In genomic region chr8:111735791-111736190, GRCm38 (mm10) we compare ENCODE assay signal across 10 mouse cellular contexts. TPM values are rescaled to one million over a fixed set of nuclear protein-coding genes. Genes with fewer than 3 reads are reported as not detected.
DNase-seq lines count a peak whose midpoint lies in the region; ATAC-seq and TF ChIP-seq lines count a peak whose summit lies in the region.
"Had no signal": no experiment of that assay in that cellular context is flagged by ENCODE, and none has a peak within 500 bp of the region (broad histone marks: within the 10 kb centered on the region; RNA-seq: fewer than 3 reads in every experiment).

No protein-coding gene starts in this region.

- H3K27me3 ChIP-seq in forebrain, embryonic 12.5 days, result no peaks in the 10 kb centered on the region
- no peaks in the 10 kb centered on the region for H3K27me3 ChIP-seq in forebrain, embryonic 11.5 days (ENCODE audit: control insufficient read depth, insufficient read depth, low read length)
- H3K27me3 ChIP-seq in lung, embryonic 14.5 days (ENCODE audit: insufficient read depth, low read length), result no peaks in the 10 kb centered on the region
- H3K27me3 ChIP-seq in hindbrain, embryonic 12.5 days, result no peaks in the 10 kb centered on the region
- H3K27me3 ChIP-seq in neural tube, embryonic 13.5 days, result no peaks in the 10 kb centered on the region

- no peak overlapping the region for H3K4me3 ChIP-seq in forebrain, embryonic 12.5 days (replicated peaks)
- no peak overlapping the region for H3K4me3 ChIP-seq in forebrain, embryonic 11.5 days (ENCODE audit: low read depth, low read length)
- H3K4me3 ChIP-seq in lung, embryonic 14.5 days (ENCODE audit: low read depth, low read length), result no peak overlapping the region
- H3K4me3 ChIP-seq in hindbrain, embryonic 12.5 days, result no peak overlapping the region
- no peak overlapping the region for H3K4me3 ChIP-seq in neural tube, embryonic 13.5 days

- peaks cover 94% of the 10 kb centered on the region for H3K4me1 ChIP-seq in forebrain, embryonic 12.5 days
- H3K4me1 ChIP-seq in forebrain, embryonic 11.5 days (replicated peaks; ENCODE audit: control insufficient read depth, insufficient read depth, low read length), result peaks cover 44% of the 10 kb centered on the region
- H3K4me1 ChIP-seq in lung, embryonic 14.5 days (ENCODE audit: insufficient read depth), result peaks cover 65% of the 10 kb centered on the region
- peaks cover 92% of the 10 kb centered on the region for H3K4me1 ChIP-seq in hindbrain, embryonic 12.5 days
- H3K4me1 ChIP-seq in neural tube, embryonic 13.5 days (replicated peaks), result peaks cover 96% of the 10 kb centered on the region

- 85% methylated on average over 4 of the region's 4 CpGs for WGBS in forebrain, embryonic 12.5 days
- WGBS in forebrain, embryonic 11.5 days, result 70% methylated on average over 4 of the region's 4 CpGs
- 53% methylated on average over 4 of the region's 4 CpGs for WGBS in lung, embryonic 14.5 days
- 75% methylated on average over 4 of the region's 4 CpGs for WGBS in hindbrain, embryonic 12.5 days
- WGBS in neural tube, embryonic 13.5 days, result 67% methylated on average over 4 of the region's 4 CpGs

- TF ChIP-seq CTCF in lung, embryonic 14.5 days (IDR thresholded peaks at IDR 0.05; ENCODE audit: low read depth), result no peak

- H3K36me3 ChIP-seq in forebrain, embryonic 12.5 days (replicated peaks), result no peaks in the 10 kb centered on the region
- H3K36me3 ChIP-seq in forebrain, embryonic 11.5 days (ENCODE audit: control insufficient read depth, insufficient read depth, low read length), result no peaks in the 10 kb centered on the region
- 0 out of 2 replicates have a peak, but pooled peaks cover 3% of the 10 kb centered on the region for H3K36me3 ChIP-seq in lung, embryonic 14.5 days (ENCODE audit: insufficient read depth)
- H3K36me3 ChIP-seq in hindbrain, embryonic 12.5 days, result no peaks in the 10 kb centered on the region
- no peaks in the 10 kb centered on the region for H3K36me3 ChIP-seq in neural tube, embryonic 13.5 days

- no peaks in the 10 kb centered on the region for H3K9me3 ChIP-seq in forebrain, embryonic 12.5 days
- H3K9me3 ChIP-seq in forebrain, embryonic 11.5 days (ENCODE audit: control insufficient read depth, low read length), result no peaks in the 10 kb centered on the region
- no peaks in the 10 kb centered on the region for H3K9me3 ChIP-seq in lung, embryonic 14.5 days (ENCODE audit: low read depth, low read length)
- no peaks in the 10 kb centered on the region for H3K9me3 ChIP-seq in hindbrain, embryonic 12.5 days (replicated peaks)
- H3K9me3 ChIP-seq in neural tube, embryonic 13.5 days, result no peaks in the 10 kb centered on the region

- peak overlapping the region; percentile 47 for H3K27ac ChIP-seq in forebrain, embryonic 12.5 days
- no peak overlapping the region for H3K27ac ChIP-seq in forebrain, embryonic 11.5 days (ENCODE audit: low read depth, low read length)
- peak overlapping the region; percentile 91; the same call in 1 of the 2 replicates for H3K27ac ChIP-seq in lung, embryonic 14.5 days (ENCODE audit: low read depth)
- peak overlapping the region; percentile 76 for H3K27ac ChIP-seq in hindbrain, embryonic 12.5 days
- peak overlapping the region; percentile 81 for H3K27ac ChIP-seq in neural tube, embryonic 13.5 days (replicated peaks)

- no peak for ATAC-seq in forebrain, embryonic 12.5 days (ENCODE audit: low FRiP score)
- ATAC-seq in forebrain, embryonic 11.5 days (replicated peaks; ENCODE audit: low FRiP score), result no peak
- ATAC-seq in lung, embryonic 14.5 days (ENCODE audit: insufficient read depth), result no peak
- ATAC-seq in hindbrain, embryonic 12.5 days (ENCODE audit: low FRiP score), result no peak
- no peak for ATAC-seq in neural tube, embryonic 13.5 days (ENCODE audit: low read depth)

- DNase-seq in forebrain, embryonic 11.5 days (ENCODE audit: low spot score), result no peak
- DNase-seq in lung, embryonic 14.5 days, result no peak
- no peak for DNase-seq in lung, postnatal 14 days
- no peak for DNase-seq in left cerebral cortex, adult 9 months (ENCODE audit: low spot score in 2 of 2)
- DNase-seq in layer of hippocampus, postnatal 10 days (ENCODE audit: low spot score in 2 of 2), result no peak

- no peak overlapping the region for H3K4me2 ChIP-seq in forebrain, embryonic 12.5 days
- no peak overlapping the region for H3K4me2 ChIP-seq in forebrain, embryonic 11.5 days (ENCODE audit: low read depth, low read length, severe bottlenecking)
- peak overlapping the region; percentile 18; the same call in 1 of the 2 replicates for H3K4me2 ChIP-seq in lung, embryonic 14.5 days
- H3K4me2 ChIP-seq in hindbrain, embryonic 12.5 days (replicated peaks), result no peak overlapping the region
- H3K4me2 ChIP-seq in neural tube, embryonic 13.5 days, result no peak overlapping the region

- no peak overlapping the region for H3K9ac ChIP-seq in forebrain, embryonic 12.5 days
- no peak overlapping the region for H3K9ac ChIP-seq in forebrain, embryonic 11.5 days (ENCODE audit: low read length)
- no peak overlapping the region; the same call in 1 of the 2 replicates for H3K9ac ChIP-seq in lung, embryonic 14.5 days
- peak overlapping the region; percentile 28; the same call in 1 of the 2 replicates for H3K9ac ChIP-seq in hindbrain, embryonic 12.5 days
- peak overlapping the region; percentile 88; the same call in 1 of the 2 replicates for H3K9ac ChIP-seq in neural tube, embryonic 13.5 days

RNA-seq across cellular contexts. Expression of gene Bcar1, which starts 7.8 kb away (rescaled TPM):
- polyA plus RNA-seq in forebrain, embryonic 12.5 days (2016; fragmentation: Nextera tagmentation; extraction: Ambion mirVana), result 44.0 and 45.6 TPM in 2 replicates
- 60.1 and 60.8 TPM in 2 replicates for polyA plus RNA-seq in forebrain, embryonic 11.5 days (2014; fragmentation: Nextera tagmentation; extraction: Ambion mirVana)
- 54.5 and 56.3 TPM in 2 replicates for polyA plus RNA-seq in lung, embryonic 14.5 days (2014; fragmentation: Nextera tagmentation; extraction: Ambion mirVana)
- 50.7 and 56.5 TPM in 2 replicates for polyA plus RNA-seq in hindbrain, embryonic 12.5 days (2016; fragmentation: Nextera tagmentation; extraction: Ambion mirVana)
- 51.0 and 51.6 TPM in 2 replicates for polyA plus RNA-seq in neural tube, embryonic 13.5 days (2015; fragmentation: Nextera tagmentation; extraction: Ambion mirVana)
- total RNA-seq in layer of hippocampus, postnatal 10 days (2021), result 10 to 100 TPM; 60.1 to 62.6 TPM

RNA-seq across cellular contexts. Expression of gene Ctrb1, which starts 45.0 kb away (rescaled TPM):
- polyA plus RNA-seq in forebrain, embryonic 12.5 days (2016; fragmentation: Nextera tagmentation; extraction: Ambion mirVana), result not detected in 2 replicates
- not detected in 2 replicates for polyA plus RNA-seq in forebrain, embryonic 11.5 days (2014; fragmentation: Nextera tagmentation; extraction: Ambion mirVana)
- not detected in 2 replicates for polyA plus RNA-seq in lung, embryonic 14.5 days (2014; fragmentation: Nextera tagmentation; extraction: Ambion mirVana)
- polyA plus RNA-seq in hindbrain, embryonic 12.5 days (2016; fragmentation: Nextera tagmentation; extraction: Ambion mirVana), result not detected in 2 replicates
- polyA plus RNA-seq in neural tube, embryonic 13.5 days (2015; fragmentation: Nextera tagmentation; extraction: Ambion mirVana), result not detected in 2 replicates
- total RNA-seq in layer of hippocampus, postnatal 10 days (2021), result not detected
- total RNA-seq: layer of hippocampus, adult 8-10 months; megakaryocyte progenitor cell, adult 5-6 weeks had no signal

Comparison
In these comparisons a context has a peak if more than half of its experiments do, and no peak if none do; other contexts are left out.
1. H3K9ac ChIP-seq: peak in hindbrain, embryonic 12.5 days (single experiment) and neural tube, embryonic 13.5 days (single experiment); none in forebrain, embryonic 12.5 days (single experiment), forebrain, embryonic 11.5 days (single experiment) and lung, embryonic 14.5 days (single experiment).